Mouse (Mus musculus): Measurements from ENCODE around the gene Prss53.

GRCm38 (mm10) chr7:127887191-127887590 lies 3.6 kb downstream of the Prss53 start:
- TF ChIP-seq POLR2A (IDR thresholded peaks at IDR 0.05; ENCODE audit: insufficient read length, low read depth), result no peak
- no peak for TF ChIP-seq USF1 (IDR thresholded peaks at IDR 0.05; ENCODE audit: low read depth)
- TF ChIP-seq TCF12 (IDR thresholded peaks at IDR 0.05; ENCODE audit: insufficient read depth, poor library complexity, severe bottlenecking), result no peak
- TF ChIP-seq MYOG (IDR thresholded peaks at IDR 0.05; ENCODE audit: control insufficient read depth in 1 of 3, insufficient read depth in 1 of 3, insufficient read length in 2 of 3, low read depth in 2 of 3), result no peak
- TF ChIP-seq POLR2AphosphoS2 (IDR thresholded peaks at IDR 0.05; ENCODE audit: insufficient read length, low read depth), result no peak
- TF ChIP-seq MAX (IDR thresholded peaks at IDR 0.05; ENCODE audit: low read depth), result no peak
- TF ChIP-seq REST (IDR thresholded peaks at IDR 0.05; ENCODE audit: insufficient read depth, insufficient read length), result no peak
- TF ChIP-seq E2F4 (IDR thresholded peaks at IDR 0.05; ENCODE audit: insufficient read depth), result no peak
- no peak for TF ChIP-seq SRF (IDR thresholded peaks at IDR 0.05; ENCODE audit: control insufficient read depth, insufficient read length, low read depth)
